Mouse (Mus musculus) gastrocnemius, postnatal 10 days (tissue): Measurements from ENCODE around the gene Klrb1a. TPM values are rescaled to one million over a fixed set of nuclear protein-coding genes. Genes with fewer than 3 reads are reported as not detected.
"Not testable (repeated sequence)": the region's sequence is repeated elsewhere in the genome, so short reads cannot be mapped to it uniquely, and the experiment has no call there.

Source experiments
- DNase-seq: peaks from one replicate; pipeline ENCODE4 v3.0.0; 2021; ENCODE audit warnings: mixed read lengths
- long read RNA-seq, 2 experiments: library from polyadenylated mRNA; stranded (forward); transcript quantifications; one replicate each; pipeline ENCODE4 v2.0.0; 2021
- total RNA-seq, 2 experiments: library from RNA; stranded (reverse); gene quantifications; 2 replicates each; pipeline ENCODE4 v1.2.3; 2021

The Klrb1a gene
- total RNA-seq, result not detected
- long read RNA-seq, experiment 1, partial matches to known transcripts, result 0 of 1 reads
- long read RNA-seq, experiment 1, other reads (novel, unspliced or antisense), result 1 of 1 reads
- long read RNA-seq, experiment 2, result 0 reads

- DNase-seq, result not testable (repeated sequence)
These were observed at the start of gene Klrb1a for GRCm38 (mm10) chr6:128623433-128623832. TSS of gene Klrb1a (minus strand) at chr6:128623533.

GRCm38 (mm10) chr6:128669936-128670335 lies 46.6 kb upstream of the Klrb1a start:
- DNase-seq, result no peak

DNA sequence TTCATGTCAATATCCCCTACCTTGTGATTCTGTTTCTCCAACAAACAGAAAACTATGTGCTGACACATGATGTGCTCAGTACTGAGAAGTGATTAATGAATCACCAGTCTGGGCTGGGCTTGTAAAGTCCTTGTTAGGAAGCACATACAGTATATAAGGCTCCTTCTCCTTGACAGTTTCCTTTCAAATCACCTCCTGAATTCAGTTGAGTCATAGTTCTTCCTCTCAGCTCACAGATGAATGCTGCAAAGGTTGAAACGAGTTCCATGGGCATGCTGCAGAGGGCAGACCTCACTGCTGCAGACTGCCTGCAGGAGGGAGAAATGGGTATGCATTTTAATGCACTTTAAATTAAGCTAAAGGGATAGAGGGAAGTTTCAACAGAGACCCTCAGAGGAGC lies 38.9 kb upstream of the Klrb1a start, which contains the start of gene Clec2h:
Gene Clec2h (plus strand): TSS at position 180 of the 400 bp plus-strand sequence.
- DNase-seq, result no peak

DNA sequence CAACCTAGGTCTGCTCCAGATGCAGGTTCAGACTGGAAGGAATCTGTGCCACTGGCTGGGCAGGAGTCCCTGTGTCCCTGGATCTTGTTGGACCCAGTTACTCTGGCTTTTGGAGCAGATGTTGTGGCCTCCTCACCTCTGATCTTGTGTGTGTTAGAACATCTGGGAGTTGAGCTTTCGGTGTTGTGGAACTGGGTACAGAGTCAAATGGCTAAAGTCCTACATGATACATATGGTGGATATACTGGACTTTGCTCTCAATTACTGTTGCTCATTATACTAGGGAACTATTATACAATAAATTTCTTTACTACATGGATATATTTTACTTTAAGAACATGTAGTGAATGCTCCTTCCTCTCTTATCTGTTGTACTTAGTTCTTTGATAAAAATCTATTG lies 37.9 kb upstream of the Klrb1a start:
- DNase-seq, result no peak

DNA sequence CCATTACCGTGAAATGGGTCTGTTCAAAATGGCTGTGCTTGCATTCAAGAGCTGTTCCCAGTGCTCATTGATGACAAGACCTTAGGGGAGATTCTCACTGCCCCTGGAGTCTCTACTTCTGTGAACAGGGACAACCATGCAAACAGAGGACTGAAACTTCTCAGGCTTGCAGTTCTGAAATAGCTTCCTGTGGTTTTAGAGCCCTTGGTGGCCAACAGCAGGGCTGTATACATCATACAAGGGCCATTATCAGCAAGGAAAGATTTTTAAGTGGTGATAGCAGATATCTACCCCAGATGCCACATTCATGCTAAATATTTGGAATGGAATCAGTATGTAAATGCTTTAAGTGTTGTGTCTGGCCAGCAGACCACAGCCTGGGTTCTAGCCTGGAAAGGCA lies 29.6 kb upstream of the Klrb1a start:
- DNase-seq, result no peak

DNA sequence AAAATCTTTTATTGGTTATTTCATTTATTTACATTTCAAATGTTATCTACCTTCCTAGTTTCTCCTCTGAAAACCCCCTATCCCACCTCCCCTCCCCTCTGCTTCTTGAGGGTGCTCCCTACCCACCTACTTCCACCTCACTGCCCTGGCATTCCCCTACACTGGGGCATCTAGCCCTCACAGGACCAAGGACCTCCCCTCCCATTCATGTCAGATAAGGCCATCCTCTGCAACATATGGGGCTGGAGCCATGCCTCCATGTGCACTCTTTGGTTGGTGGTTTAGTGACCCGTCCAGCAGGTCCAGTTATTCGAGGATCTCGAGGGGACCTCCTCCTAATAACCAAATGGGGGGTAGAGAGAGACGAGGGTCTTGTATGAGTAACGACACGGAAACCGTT lies 27.5 kb upstream of the Klrb1a start:
- not testable (repeated sequence) for DNase-seq

DNA sequence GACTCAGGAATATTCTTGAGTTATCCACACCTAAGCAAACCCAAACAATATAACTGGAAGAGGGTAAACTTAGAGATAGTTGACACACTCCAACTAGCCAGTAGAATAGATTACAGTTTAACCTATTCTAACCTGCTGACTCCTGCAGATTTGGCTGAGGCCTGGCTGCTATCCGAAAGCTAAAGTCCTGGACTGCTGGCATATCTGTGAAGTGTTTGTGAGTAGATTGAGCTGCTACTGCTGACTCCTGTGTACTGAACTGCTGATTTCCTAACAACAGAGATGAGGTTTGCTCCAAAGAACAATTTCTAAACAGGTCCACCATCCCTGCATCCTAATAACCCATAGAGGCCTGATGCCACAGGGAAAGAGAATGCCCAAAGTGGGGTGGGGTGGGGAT lies 26.9 kb upstream of the Klrb1a start:
- no peak for DNase-seq

DNA sequence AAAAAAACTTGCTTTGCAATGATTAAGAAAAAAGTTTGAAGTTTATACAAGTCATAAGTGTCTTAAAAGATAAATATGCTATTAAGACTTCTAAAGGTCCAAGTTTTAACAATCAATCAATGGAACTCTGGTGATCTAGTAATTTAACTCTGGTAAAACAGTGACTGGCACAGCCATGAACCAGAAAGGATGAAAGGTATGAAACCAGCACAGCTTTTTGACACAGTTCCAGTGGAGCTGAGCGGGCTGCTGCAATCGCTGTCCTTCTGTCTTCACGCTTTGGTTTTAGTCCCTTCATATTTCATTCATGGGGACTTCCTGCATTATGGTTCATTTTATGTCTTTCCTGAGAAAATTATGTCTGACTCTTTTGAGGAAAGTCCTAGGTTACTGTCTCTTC lies 26.3 kb upstream of the Klrb1a start:
- DNase-seq, result no peak

GRCm38 (mm10) chr6:128645708-128646107 lies 22.4 kb upstream of the Klrb1a start:
- not testable (repeated sequence) for DNase-seq

- not testable (repeated sequence) for DNase-seq
These were observed 21.4 kb upstream of the Klrb1a start for GRCm38 (mm10) chr6:128644694-128645093.

DNA sequence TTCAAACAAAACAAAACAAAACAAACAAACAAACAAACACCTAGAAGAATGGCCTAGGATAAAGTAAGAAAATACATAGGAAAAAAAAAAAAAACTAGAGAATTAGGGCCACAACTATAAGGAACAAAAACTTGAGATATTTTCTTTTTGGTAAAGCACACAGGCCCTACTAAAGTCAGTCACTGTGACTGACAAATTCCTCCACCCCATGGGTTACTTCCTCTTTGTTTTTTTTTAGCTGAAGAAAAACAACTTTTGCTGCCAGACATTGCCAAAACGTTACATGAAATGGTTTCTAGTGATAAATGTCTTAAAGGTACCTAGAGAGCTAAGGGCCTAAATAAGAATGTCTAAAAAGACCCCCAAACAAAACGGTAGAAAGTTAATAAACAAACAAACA lies 20.7 kb upstream of the Klrb1a start:
- DNase-seq, result no peak

DNA sequence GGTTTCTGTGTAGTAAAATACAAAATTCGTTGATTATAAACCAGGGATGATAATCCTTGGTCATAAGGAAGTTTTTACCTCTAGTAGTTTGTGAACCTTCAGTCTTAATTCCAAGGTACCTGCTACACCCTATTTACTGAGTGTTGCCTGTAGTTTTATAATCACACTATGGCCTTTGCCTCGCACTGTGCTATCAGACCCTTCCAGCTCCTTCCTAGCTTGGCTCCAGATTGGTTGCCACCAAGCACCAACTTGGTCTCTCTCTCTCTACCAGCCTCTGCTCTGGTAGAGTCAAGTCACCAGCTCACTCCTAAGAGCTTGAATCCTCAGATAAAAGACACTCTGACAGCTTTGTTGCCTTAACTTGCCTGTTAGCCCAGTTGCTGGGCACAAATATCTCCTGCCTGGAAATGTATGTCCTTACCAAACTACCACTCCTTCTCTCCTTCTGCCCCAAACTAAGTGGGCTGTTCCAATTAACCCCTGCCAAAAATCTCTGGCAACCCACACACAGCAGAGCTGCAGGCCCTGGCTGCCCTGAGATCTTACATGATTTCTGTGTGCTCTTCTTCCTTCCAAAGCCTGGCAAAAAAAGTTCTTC lies 17.9 kb upstream of the Klrb1a start:
- DNase-seq, result no peak

DNA sequence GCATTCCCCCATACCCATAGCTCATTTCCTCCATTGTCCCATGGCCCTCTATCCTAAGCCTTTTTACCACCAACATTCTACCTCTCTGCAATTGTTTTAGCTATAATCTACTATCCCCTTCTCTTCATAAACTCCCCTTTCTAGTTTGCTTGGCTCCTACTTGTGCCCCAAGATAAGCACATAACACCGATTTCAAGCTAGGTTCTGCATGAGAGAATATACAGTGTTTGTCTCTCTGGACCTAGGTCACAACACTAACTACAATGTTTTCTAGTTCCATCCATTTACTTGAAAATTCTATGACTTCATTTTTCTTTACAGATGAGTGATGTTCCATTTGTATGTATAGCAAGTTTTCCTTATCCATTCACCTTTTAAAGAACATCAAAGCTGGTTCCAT lies 17.3 kb upstream of the Klrb1a start:
- no peak for DNase-seq

GRCm38 (mm10) chr6:128630912-128631905 lies 7.9 kb upstream of the Klrb1a start:
- DNase-seq, result not testable (repeated sequence)

GRCm38 (mm10) chr6:128629771-128630739 lies 6.7 kb upstream of the Klrb1a start:
- peak; percentile 18 for DNase-seq

DNA sequence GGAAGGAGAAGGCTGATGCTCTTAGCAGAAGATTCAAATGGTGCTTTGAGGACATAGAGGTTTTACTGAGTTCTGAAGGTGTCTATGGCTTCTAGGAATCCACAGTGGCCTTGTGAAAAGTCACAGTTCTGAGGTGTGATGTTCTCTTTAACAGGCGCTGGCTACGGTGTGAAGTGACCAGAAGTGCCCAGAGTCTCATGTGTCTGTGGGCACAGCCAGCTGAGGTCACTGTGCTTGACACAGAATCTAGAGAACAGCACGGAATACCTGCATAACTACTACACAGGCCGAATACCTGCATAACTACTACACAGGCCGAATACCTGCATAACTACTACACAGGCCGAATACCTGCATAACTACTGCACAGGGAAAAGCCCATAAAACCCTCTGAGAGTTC lies 1.9 kb upstream of the Klrb1a start:
- DNase-seq, result not testable (repeated sequence)

DNA sequence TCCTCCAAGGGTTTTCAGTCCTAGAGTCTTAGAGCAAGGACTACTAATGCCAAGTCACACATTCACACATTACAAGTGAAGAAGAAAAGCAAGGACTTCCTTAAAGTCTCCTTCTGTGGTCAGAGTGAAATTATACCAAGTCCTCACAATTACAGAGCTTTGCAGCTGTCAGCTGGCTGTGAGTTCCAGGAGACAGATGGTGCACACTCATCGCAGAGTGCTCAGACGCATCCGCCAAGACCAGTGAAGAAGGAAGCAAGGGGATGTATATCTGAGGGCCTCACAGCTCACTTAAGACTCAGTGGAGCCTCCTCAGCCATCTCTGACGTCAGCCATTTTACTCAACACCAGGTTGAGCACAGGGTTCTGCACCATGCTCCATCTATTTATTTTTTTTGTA lies 1.1 kb upstream of the Klrb1a start:
- no peak for DNase-seq

DNA sequence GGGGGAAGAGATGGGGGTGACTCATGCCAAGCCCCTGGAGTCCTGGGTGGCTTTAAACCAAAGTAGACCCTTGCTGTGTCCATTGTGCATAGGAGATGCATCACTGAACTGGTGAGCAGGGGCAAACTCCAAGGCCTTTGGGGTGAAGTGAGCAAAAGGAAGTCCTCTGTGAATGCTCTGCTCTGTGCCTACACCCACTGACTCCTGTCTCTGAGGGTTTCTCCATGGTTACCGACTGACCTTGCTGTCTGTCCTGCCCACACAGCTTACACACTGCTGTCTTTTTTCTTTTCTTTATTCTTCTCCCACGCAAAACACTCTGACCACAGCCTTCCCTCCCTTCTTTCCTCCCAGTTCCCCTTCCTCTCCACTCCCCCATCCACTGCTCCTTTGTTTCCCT lies 600 bp downstream of the Klrb1a start:
- DNase-seq, result no peak

GRCm38 (mm10) chr6:128606350-128606749 lies 17.0 kb downstream of the Klrb1a start:
- no peak for DNase-seq

- no peak for DNase-seq
These were observed 18.8 kb downstream of the Klrb1a start for GRCm38 (mm10) chr6:128604512-128604911.

GRCm38 (mm10) chr6:128602463-128603201 lies 20.7 kb downstream of the Klrb1a start:
- DNase-seq, result no peak
